Mouse (Mus musculus) embryonic facial prominence, embryonic 13.5 days (tissue): ENCODE measurements around the gene Rtl10. TPM values are rescaled to one million over a fixed set of nuclear protein-coding genes. Genes with fewer than 3 reads are reported as not detected.

Experiments used
- polyA plus RNA-seq: library from polyadenylated mRNA; unstranded; fragments of >200 nt; fragmentation: Nextera tagmentation; extraction: Ambion mirVana; gene quantifications from 2 replicates; pipeline ENCODE4 v1.2.1, GENCODE M21; 2015

Gene Rtl10
- polyA plus RNA-seq, 1 experiment from 2014 or later = 5.5 TPM

Other genes with a start within 250 kb of the Rtl10 start
- gene Gm49776, start 240.6 kb upstream of the Rtl10 start, polyA plus RNA-seq = 0.59 and 3.0 TPM in 2 replicates
- 38.6 and 39.9 TPM in 2 replicates for gene Dgcr8, start 209.7 kb upstream of the Rtl10 start, polyA plus RNA-seq
- gene Tango2, start 150.8 kb upstream of the Rtl10 start, polyA plus RNA-seq = 27.6 and 30.6 TPM in 2 replicates
- 30.8 and 33.6 TPM in 2 replicates for gene Arvcf, start 150.7 kb upstream of the Rtl10 start, polyA plus RNA-seq
- gene Txnrd2, start 72.5 kb upstream of the Rtl10 start, polyA plus RNA-seq = 14.9 and 17.7 TPM in 2 replicates
- 73.9 and 78.8 TPM in 2 replicates for gene Comt, start 72.0 kb upstream of the Rtl10 start, polyA plus RNA-seq
- gene Gnb1l, start 188 bp upstream of the Rtl10 start, polyA plus RNA-seq = 19.7 and 20.3 TPM in 2 replicates
- gene Tbx1, start 91.8 kb downstream of the Rtl10 start, polyA plus RNA-seq = 7.9 and 8.3 TPM in 2 replicates
- gene Gp1bb, start 123.5 kb downstream of the Rtl10 start, polyA plus RNA-seq = 2.2 and 3.2 TPM in 2 replicates
- gene Gm49601, start 127.5 kb downstream of the Rtl10 start, polyA plus RNA-seq = 4.5 and 7.4 TPM in 2 replicates
- 39.7 and 45.9 TPM in 2 replicates for gene Sept5, start 131.1 kb downstream of the Rtl10 start, polyA plus RNA-seq